Mouse (Mus musculus) thymus, adult 2 months (tissue): ENCODE data around the gene Unc93a2. TPM values are rescaled to one million over a fixed set of nuclear protein-coding genes. Genes with fewer than 3 reads are reported as not detected.
"Not testable (repeated sequence)": the region's sequence is repeated elsewhere in the genome, so short reads cannot be mapped to it uniquely, and the experiment has no call there.

Source experiments
- DNase-seq: peaks from one replicate; pipeline ENCODE4 v3.0.0; 2021
- H3K27ac ChIP-seq: fragments of 200-500 bp; 2 replicates; pipeline ENCODE4 v1.5.1; 2012; ENCODE audit warnings: low read length, control low read depth; ENCODE audit not compliant: control insufficient read depth, insufficient read depth
- H3K27me3 ChIP-seq: fragments of 200-500 bp; 2 replicates; pipeline ENCODE4 v1.6.1; 2012; ENCODE audit warnings: mild to moderate bottlenecking, low read length, moderate library complexity, mixed read lengths; ENCODE audit not compliant: control insufficient read depth, insufficient read depth
- H3K36me3 ChIP-seq: fragments of 200-500 bp; 2 replicates; pipeline ENCODE4 v1.6.1; 2012; ENCODE audit warnings: mild to moderate bottlenecking, low read length, moderate library complexity; ENCODE audit not compliant: control insufficient read depth, insufficient read depth
- H3K4me1 ChIP-seq: fragments of 200-500 bp; replicated peaks from 2 replicates; pipeline ENCODE4 v1.6.1; 2012; ENCODE audit warnings: low read length; ENCODE audit not compliant: control insufficient read depth, insufficient read depth
- H3K4me3 ChIP-seq: fragments of 200-500 bp; 2 replicates; pipeline ENCODE4 v1.5.1; 2012; ENCODE audit warnings: mild to moderate bottlenecking, low read length, control low read depth, moderate library complexity; ENCODE audit not compliant: control insufficient read depth, insufficient read depth
- WGBS: fragments of 180-500 bp; shearing (Covaris S2); methylation state at CpG from one replicate; pipeline ENCODE4 v1.1.7; 2018; 5-methylcytosine and 5-hydroxymethylcytosine counted together
- polyA plus RNA-seq: library from polyadenylated mRNA; depleted of rRNA; stranded (reverse); fragments of >200 nt; gene quantifications from 2 replicates; pipeline ENCODE4 v1.2.3, GENCODE M21; 2012; rRNA removed

Unc93a2 gene
- polyA plus RNA-seq = 0.55 and 0.93 TPM in 2 replicates

GRCm38 (mm10) chr17:7385364-7385763 lies at the start of gene Unc93a2:
Unc93a2 (minus strand) TSS chr17:7385464.
- 93% methylated on average over 3 of the region's 3 CpGs for WGBS
- not testable (repeated sequence) for H3K4me1 ChIP-seq, H3K27me3 ChIP-seq, H3K36me3 ChIP-seq, H3K4me3 ChIP-seq, DNase-seq, H3K27ac ChIP-seq

- not testable (repeated sequence) for H3K4me1 ChIP-seq, H3K27me3 ChIP-seq, H3K27ac ChIP-seq, H3K4me3 ChIP-seq, DNase-seq, H3K36me3 ChIP-seq
- WGBS = 87% methylated on average over 4 of the region's 4 CpGs
Measured at GRCm38 (mm10) chr17:7434121-7434520, 48.9 kb upstream of the Unc93a2 start.

GRCm38 (mm10) chr17:7430210-7430631 lies 45.0 kb upstream of the Unc93a2 start:
- not testable (repeated sequence) for H3K27ac ChIP-seq, H3K4me3 ChIP-seq, DNase-seq

GRCm38 (mm10) chr17:7420191-7420973 lies 35.1 kb upstream of the Unc93a2 start:
- not testable (repeated sequence) for H3K4me1 ChIP-seq, H3K4me3 ChIP-seq, H3K27me3 ChIP-seq, DNase-seq, H3K36me3 ChIP-seq, H3K27ac ChIP-seq
- WGBS = 33% methylated on average over 3 of the region's 3 CpGs

More at GRCm38 (mm10) chr17:7430210-7430631, 45.0 kb upstream of the Unc93a2 start:
- WGBS = 39% methylated on average over 4 of the region's 4 CpGs
- not testable (repeated sequence) for H3K27me3 ChIP-seq, H3K36me3 ChIP-seq, H3K4me1 ChIP-seq

GRCm38 (mm10) chr17:7414601-7415310 lies 29.5 kb upstream of the Unc93a2 start:
- WGBS = 89% methylated on average over 8 of the region's 9 CpGs
- not testable (repeated sequence) for DNase-seq

GRCm38 (mm10) chr17:7413336-7413735 lies 28.1 kb upstream of the Unc93a2 start:
- not testable (repeated sequence) for H3K4me3 ChIP-seq, H3K27ac ChIP-seq, DNase-seq, H3K27me3 ChIP-seq, H3K36me3 ChIP-seq, H3K4me1 ChIP-seq
- WGBS = 91% methylated on average over 8 of the region's 8 CpGs

More at GRCm38 (mm10) chr17:7414601-7415310, 29.5 kb upstream of the Unc93a2 start:
- not testable (repeated sequence) for H3K4me1 ChIP-seq, H3K4me3 ChIP-seq, H3K36me3 ChIP-seq, H3K27ac ChIP-seq, H3K27me3 ChIP-seq

- WGBS = 96% methylated on average over 6 of the region's 6 CpGs
- not testable (repeated sequence) for H3K36me3 ChIP-seq, H3K27ac ChIP-seq, H3K4me3 ChIP-seq, DNase-seq, H3K27me3 ChIP-seq, H3K4me1 ChIP-seq
Measured at GRCm38 (mm10) chr17:7399770-7400169, 14.5 kb upstream of the Unc93a2 start.

GRCm38 (mm10) chr17:7398198-7398847 lies 13.1 kb upstream of the Unc93a2 start:
- not testable (repeated sequence) for DNase-seq
- 30% methylated on average over 6 of the region's 6 CpGs for WGBS

GRCm38 (mm10) chr17:7397079-7397478 lies 11.8 kb upstream of the Unc93a2 start:
- WGBS = 96% methylated on average over 13 of the region's 13 CpGs
- not testable (repeated sequence) for H3K4me3 ChIP-seq

More at GRCm38 (mm10) chr17:7398198-7398847, 13.1 kb upstream of the Unc93a2 start:
- not testable (repeated sequence) for H3K4me1 ChIP-seq, H3K27me3 ChIP-seq, H3K4me3 ChIP-seq, H3K36me3 ChIP-seq, H3K27ac ChIP-seq

GRCm38 (mm10) chr17:7396288-7396687 lies 11.0 kb upstream of the Unc93a2 start:
- DNase-seq, H3K4me1 ChIP-seq, H3K36me3 ChIP-seq, H3K27ac ChIP-seq, H3K27me3 ChIP-seq, H3K4me3 ChIP-seq: not testable (repeated sequence)
- no CpG with 5 or more reads among the region's 2 CpGs for WGBS

More at GRCm38 (mm10) chr17:7397079-7397478, 11.8 kb upstream of the Unc93a2 start:
- H3K27me3 ChIP-seq, H3K4me1 ChIP-seq, H3K36me3 ChIP-seq, H3K27ac ChIP-seq, DNase-seq: not testable (repeated sequence)
